Mouse (Mus musculus) CH12F3 (cell line): ENCODE data around the gene Rheb.
"Not testable (repeated sequence)": the region's sequence is repeated elsewhere in the genome, so short reads cannot be mapped to it uniquely, and the experiment has no call there.

ENCODE experiments used
- in situ Hi-C: fragments of 300-500 bp; cut with MboI; formaldehyde crosslinking; loops from 2 replicates; pipeline ENCODE4 v1.14.3; 2020; ENCODE audit warnings: low sequenced_read_pairs

The Rheb gene

DNA sequence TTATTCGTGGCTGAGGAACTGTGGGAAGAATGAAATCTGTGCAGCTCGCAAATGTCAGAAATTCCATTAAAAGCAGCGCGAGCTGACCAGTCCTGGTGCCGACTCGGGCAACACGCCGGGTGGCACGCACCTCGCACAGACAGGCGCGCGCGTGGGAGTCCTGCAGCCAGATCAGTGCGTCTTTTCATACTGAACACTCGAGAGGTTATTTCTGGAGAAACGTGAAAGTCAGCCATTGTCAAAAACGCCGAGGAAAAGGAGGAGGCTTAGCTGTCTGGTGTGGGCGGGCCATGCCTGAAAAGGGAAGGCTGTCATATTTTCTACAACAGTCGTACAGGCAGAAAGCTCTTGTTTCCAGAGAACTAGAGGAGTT is 665 bp upstream of the Rheb start:
- in situ Hi-C loops: no loop called here

DNA sequence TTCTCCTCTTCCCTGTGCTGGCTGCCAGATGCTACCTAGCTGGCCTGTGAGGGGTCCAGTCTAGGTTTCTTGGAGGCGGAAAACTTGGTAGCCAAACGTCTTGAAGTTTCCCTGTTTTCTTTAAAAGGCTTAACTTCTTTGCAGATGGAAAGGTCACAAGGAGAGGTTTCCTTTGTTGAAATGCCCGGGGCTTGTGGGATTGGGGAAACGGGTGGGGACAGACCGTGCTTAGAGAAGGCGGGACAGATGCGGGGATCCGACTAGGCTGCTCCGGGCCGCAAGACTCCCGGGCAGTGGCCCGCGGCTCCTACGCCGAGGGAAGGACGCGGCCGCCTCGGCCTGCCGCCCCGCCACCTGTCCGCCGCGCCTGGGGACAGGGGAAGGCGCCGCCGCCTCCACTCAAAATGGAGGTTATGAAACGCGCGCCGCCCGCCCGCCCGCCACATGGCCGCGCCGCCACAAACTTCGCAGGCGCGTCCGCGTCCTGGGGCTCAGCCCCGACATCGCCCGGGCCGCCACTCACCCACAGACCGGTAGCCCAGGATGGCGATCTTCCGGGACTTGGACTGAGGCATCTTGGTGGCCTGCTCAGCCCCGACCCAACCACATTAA is 656 bp downstream of the Rheb start:
- in situ Hi-C loops: no loop called here

DNA sequence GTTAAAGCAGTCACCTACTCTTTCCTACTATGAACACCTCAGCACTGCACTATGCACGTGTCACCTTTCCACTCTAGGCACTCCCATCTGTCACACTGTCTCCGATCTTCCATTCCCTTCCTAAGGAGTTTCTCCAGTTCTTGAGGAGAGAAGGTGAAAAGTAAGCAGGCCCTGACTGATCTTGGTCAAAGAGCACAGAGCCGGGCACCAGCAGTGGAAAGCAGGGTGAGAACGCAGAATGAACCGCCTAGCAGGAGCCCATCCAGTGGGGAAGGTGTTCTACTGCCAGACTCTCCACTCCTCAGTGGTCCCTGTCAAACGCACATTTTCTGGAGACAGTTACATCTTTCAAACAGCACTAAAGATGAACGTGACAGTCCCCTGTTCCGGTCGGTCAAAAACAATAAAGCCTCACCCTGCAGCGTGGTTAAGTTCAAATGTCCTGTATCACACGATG is 1.4 kb downstream of the Rheb start:
- in situ Hi-C loops: no loop called here

DNA sequence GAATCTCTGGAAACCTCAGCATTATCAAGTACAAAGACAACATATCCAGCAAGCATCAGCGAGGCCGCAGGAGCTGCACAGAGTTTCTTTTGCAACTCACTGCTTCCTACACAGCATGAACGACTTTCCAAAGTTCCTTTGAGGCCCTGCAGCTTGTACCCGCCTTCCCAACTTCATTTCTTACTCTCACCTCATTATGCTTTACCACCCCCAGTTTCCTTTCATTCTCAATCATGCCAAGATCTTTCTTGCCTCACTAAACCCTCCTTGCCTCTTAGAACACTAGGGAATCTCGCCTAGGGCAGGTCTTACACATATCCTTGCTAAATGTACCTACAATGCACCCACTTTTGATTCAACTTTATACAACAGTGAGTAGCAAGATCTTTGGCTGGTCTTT is 7.9 kb downstream of the Rheb start:
- in situ Hi-C loops: no loop called here

DNA sequence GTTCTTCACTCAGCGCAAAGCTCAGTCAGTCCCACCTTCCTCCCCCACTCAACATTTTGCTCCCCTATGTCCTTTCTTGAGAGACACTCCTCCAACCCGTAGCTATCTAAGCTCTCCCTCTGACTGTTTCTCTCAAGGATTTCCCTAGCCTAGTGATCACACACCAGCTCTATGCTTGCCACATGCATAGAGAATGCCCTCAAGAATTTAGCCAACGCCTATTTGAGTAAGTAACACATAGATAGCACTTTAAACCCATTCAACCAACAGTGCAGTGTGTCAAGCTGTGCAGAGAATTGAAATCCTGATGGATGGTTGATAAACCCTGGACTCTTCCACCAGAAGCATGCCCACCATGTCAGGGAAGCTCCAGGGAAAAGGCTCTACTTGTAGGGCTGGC is 10.5 kb downstream of the Rheb start:
- in situ Hi-C loops: no loop called here

DNA sequence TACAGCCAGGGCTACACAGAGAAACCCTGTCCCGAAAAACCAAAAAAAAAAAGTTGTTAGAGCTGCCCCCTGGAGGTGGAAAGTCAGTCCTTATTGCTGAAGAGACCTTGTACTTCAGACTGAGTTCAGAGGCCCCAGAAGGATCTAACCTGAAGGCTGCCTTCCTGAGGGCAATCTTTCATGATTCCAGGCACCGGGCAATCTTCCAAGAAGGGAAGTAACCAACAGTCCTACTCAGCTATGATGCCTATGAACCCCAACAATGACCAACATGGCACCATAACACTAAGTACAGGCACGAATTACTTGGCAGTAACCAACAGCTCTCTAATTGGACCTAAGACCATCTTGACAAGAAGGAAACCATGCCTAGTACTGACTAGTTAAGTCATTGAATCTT is 14.0 kb downstream of the Rheb start:
- in situ Hi-C loops: no loop called here

DNA sequence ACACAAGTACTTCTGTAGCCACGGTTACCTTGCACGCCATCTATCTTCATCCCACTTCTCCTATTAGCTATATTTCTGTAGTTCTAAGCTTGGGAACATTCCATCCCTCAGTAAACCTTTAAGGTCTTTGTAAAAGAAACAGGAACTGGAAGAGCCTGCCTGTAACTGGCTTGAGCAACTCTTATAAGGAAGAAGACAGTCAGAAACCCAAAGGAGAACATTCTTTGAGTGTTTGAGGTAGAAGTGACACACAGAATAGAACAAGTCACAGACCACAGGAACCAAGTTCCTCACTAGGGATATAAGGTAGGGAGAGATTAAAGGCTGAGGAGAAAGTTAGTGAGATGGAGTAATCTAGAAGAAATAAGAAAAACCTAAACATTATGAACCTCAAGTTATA is 15.3 kb downstream of the Rheb start:
- in situ Hi-C loops: no loop called here

DNA sequence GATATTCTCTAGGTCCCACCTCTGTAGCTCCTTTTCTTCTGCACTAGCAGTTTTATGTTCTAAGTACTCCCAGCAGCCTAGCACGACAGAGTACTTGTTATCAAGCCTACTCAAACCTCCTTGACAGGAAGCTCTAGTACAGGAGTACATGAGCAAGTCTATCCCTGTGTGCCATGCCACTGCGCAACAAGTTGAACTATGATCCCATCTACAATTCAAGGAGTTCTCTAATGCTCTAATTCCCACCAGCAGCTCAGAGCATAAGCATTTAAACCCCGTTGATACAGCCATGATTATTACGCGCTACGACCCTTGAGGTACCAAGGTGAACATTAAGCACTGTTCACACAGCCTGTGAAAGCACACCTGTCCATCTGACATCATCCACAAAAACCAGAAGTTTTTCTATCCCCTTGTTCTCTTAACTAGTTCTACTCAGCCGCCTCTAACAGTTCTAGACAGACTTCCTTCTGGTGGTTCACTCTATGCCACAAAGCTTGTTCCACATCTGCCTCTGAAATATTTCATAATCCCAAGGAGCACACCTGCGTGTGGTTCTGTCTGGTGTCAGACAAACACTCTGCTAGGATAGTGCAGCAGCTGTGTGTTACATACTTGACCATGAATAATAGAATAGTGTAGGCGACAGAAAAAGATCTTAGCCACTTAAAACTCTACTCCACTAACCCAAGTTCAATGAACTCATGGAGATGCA is 16.2 kb downstream of the Rheb start:
- in situ Hi-C loops: no loop called here

DNA sequence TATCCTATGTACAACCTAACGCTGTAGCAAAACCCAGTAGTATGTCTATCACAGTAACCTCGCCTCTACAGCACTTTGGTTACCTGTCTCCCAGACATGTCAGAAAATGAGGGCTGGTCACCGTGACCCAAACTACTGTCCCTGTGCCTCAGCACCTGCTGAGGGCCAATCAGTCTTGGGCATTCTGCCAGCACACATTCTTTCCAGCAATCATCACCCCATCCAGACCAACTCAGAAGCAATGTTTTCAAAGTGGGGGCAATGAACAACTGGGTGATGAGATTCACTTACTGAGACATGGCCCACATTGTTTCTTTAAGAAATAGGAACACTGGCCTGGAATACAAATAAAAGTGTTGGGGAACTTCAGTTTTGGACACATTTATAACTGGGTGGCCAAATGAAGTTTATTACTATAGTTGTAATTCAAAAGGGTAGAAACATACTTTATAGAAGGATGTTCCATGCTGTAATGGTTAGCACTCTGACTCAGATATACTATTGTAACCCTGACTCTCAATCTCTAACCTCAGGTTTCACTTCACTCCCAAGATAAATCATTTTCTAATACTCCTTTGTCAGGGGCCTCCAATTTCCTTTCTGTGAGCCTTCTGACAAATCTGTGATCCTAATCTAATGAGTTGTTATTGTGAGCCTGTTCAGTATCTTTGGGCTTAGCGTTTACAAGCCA is 16.9 kb downstream of the Rheb start:
- in situ Hi-C loops: no loop called here

DNA sequence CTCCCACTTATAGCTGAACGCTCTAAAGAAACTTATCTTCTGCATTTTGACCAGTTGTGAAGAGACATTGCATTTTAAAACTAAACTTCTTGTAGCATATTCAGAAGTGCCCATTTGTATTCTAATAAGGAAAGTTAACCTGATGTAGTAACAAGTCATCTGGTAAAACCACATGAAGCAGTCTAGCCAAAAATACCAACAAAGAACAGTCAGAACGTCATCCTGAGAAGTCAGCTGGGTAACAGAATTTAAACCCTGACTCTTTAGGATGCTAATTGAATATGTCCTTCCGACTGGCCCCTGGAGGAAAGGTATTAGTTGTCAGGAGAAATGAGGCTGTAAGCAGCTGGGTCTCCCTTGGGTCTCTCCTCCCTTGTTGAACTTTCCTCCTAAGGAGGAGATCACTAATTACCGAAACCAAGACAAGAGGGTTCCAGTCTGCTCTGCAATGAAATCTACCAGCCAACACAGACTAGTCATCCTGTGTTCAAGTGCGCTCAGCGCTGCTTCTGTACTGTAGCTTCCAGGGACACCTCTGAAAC is 18.5 kb downstream of the Rheb start:
- in situ Hi-C loops: no loop called here

DNA sequence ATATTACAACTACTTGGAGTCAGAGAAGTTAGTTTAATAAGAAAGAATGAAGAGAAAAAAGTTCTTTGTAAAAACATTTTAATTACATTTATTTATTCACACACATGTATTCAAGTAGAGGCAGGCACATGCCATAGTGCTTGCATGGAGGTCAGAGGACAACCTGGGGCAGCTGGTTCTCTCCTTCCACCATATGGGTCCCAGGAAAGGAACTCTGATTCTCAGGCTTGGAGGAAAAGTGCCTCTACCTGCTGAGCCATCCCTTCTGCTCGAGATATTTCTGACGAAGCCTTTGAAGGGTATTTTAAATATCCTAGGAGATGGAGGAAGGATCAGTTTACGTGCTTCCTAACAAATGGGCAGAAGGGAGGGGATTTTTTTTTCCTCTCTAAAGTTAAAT is 19.6 kb downstream of the Rheb start:
- in situ Hi-C loops: no loop called here

DNA sequence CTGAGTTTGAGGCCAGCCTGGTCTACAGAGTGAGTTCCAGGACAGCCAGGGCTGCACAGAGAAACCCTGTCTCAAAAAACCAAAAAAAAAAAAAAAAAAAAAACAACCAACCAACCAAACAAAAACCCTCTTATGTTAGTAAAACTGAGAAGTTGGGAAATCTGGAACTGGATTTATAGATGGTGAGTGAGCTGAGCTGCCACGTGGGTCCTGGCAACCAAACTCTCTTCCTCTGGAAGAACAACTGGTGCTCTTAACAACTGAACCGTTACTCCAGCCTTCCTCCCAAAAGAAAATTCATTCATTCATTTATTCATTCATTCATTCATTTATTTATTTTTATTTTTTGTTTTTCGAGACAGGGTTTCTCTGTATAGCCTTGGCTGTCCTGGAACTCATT is 20.2 kb downstream of the Rheb start:
- in situ Hi-C loops: not testable (repeated sequence)

DNA sequence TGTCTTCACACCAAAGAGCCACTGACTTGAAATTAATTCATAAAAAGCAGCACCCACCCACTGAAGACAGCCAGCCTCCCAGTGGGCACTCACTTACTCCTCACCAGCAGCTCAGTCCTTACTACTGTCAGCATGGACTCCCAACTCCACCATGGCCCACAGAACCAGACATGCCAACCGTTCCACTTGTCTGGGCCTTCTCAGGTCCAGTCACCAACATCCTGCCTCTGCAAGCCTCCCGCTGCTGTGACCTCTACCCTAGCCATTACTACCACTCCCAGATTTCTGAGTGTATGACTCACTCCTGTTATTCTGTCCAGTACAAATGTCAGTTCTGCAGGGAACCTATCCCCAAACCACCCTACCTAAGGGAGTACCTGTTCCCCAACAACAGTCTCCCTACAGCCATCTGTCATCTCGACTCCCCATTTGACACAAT is 21.0 kb downstream of the Rheb start:
- in situ Hi-C loops: no loop called here

DNA sequence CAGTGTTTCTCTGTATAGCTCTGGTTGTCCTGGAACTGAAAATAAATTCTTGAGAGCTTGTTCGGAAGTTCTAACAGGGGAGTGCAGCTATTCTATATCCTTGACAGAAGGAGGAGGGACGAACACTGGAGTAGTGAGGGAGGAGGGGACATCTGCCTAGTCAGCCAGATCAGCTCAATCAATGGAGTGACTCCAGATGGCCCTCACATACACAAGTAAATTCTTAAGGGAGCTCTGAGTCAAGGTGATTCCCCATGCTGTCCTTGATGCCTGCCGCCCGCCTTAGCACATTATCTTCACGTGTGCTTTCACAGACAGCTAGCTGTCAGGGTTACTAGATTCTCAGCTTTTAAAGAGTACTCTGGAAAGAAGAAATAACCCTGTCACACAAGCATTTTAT is 21.8 kb downstream of the Rheb start:
- in situ Hi-C loops: no loop called here

DNA sequence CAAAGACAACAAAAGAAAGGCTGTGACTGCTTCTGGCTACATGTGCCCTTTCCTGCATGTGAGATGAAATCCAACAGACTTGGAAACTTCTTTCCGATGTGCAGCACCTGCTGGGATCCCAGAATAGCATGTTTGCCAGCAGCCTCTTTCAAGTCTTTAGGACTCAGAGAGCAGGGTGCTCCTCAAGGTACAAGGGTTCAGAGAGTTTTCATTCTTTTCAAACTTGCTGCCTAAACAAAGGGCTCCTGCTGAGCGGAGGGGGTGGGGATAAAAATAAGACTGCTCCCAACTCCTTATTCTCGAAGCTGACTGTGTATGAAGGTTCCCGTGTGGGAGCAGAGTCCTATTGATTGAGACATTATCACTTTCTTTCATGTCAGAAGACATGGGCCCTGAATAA is 25.2 kb downstream of the Rheb start:
- in situ Hi-C loops: no loop called here

DNA sequence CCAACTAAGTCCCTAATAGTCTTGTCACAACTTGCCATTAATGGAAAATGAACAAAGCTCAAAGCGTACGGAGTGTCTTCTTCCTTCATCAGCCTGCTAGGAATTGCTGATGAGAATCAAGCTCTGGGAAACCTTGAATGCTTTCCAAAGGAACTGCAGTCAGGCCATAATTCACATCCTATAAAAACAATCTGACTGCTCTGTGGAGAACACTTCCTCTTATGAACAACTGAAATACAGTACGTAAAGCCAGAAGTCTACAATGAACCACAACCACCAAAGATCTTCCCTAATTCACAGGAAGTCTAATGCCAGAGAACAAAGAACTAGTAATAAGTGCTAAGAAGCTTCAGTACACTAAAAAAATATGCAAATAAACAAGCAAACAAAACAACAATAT is 28.5 kb downstream of the Rheb start:
- in situ Hi-C loops: no loop called here

DNA sequence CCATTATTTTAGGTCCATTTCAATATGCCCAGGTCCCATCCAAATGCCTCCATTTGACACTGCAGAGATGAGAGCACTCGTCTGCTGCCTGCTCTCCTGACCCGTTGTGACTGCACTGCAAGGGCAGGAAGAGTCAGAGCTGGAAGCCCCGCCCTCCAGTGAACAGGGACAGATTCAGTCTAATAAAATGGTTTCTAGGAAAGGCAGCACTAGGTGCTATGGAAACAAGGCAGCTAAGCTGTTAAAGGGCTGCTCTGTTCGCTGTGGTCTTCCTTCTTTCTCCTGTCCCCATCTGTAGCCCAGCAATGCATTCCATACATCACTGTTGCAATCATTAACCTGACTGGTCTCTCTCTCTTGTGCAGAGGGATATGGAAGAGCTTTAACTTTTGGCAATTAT is 29.4 kb downstream of the Rheb start:
- in situ Hi-C loops: no loop called here

DNA sequence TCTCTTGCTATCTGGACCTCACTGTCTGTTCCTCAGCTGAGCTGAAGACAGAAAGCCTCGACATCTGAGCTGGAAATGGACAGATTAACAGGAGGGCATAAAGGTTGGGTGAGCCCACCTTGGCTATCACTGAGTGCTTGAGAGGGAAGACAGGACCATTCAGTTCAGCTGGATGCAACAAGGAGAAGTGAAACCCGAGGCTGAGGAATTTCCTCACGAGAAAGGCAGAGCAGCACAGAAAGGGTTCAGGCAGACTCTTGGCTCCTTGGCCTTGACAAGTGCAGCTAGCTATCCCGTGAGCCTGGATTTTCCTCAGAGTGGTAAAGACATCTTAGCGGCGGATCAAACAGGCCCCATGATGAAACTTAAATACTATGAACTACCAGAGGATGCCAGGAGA is 37.2 kb downstream of the Rheb start:
- in situ Hi-C loops: no loop called here

DNA sequence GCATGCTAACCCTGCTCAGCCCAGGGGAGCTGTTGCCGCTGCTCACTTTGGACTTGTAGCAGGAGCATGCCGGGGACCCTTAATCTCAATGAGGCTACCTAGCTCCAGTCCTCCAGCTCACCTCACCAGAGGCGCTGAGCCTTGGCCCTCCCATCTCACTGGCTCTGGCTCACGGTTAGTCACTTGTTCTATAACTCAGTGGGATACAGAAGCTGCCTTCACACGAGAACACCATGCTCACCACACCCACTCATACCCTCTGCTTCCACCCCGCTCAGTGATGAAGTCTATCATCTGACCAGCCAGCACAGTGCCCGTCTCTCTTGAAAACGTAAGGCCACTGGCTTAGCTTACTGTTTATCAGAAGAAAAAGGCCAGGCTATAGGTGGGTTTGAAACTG is 37.8 kb downstream of the Rheb start:
- in situ Hi-C loops: no loop called here

DNA sequence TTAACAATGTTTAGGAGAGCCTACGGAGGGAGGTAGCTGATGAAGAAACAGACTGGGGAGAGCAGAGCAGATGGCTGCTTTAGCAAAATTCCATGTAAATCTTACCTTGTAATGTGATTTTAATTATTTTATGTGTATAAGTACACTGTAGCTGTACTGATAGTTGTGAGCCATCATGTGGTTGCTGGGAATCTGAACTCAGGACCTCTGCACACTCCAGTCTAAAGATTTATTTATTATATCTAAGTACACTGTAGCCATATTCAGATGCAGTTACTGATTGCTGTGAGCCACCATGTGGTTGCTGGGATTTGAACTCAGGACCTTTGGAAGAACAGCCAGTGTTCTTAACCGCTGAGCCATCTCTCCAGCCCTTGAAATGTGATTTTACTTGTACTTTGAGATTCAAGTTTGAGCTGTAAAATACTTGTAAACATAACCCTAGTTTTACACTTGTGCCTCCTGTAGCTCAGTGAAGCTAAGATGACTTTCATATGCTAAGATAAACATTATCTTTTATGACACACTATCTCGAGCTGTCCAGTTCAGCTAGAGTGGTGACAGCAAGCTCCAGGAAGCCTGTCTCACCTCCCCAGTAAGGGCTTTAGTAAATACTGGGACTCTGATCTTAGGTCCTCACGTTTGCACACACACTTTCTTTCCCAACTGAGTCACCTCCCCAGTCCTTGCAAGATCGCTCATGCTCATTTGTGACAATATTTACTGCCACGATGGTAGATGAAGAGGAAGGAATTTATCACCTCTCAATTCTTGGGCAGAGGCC is 40.4 kb downstream of the Rheb start:
- in situ Hi-C loops: no loop called here

DNA sequence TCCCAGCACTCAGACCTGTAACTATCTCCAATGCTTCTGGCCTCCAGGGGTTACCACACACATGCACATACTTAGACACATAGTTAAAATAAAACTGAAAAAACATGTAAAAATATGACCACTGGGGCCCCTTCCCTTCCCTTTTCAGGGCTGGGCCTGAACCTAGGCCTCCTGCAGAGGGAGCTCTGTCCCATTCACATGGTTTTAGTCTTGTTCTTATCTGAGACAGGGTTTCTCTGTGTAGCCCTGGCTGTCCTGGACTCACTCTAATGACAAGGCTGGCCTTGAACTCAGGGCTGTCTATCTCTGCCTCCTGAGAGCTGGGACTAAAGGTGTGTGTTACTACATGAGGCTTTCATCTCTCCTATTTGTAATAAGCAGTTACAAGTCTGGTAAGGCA is 42.0 kb downstream of the Rheb start:
- in situ Hi-C loops: no loop called here
